In the genomic region with DNA sequence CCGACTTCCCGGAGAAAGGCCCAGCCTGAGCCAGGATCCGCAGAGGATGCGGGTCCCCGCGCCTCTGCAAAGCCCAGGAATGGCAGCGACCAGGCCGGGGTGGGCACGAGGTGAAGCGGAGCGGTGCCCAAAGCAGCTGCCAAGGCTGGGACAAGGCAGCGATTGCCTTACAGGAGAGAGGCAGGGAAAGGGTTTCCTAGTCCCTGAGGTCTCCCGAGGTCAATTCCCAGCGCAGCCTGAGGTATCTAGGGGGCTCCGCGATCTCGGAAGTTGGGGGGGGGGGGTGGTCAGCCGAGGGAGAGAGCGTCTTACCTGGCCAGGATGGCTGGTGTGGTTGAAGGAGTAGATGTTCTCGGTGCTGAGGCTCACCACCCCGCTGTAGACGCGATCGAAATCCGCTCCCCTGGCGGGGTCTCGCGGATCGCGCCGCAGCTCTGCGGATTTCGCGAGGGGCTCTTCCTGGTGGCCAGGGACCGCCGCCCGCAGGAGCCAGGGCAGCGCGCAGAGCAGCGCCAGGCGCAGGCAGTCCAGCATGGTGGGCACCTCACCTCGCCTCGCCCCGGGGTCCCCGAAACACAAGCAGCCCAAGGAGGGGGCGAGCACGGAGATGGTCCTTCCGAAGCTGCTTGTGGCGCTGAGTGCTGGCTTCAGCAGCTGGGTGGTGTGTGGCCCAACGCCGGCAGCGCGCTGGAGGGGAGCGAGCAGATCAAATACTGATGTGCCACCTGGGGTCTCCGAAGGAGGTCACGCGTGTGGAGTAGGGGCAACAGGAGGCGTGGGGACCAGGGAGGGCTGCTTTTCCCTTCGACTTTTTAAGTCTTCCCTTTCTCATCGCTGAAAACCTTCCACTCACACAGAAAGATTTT, we compare ENCODE assay signal across 8 mouse cellular contexts. TPM values are rescaled to one million over a fixed set of nuclear protein-coding genes. Genes with fewer than 3 reads are reported as not detected.
A peak's percentile ranks its signal among the peaks of the same experiment; 100 is the strongest.
DNase-seq lines count a peak whose midpoint lies in the region; ATAC-seq and TF ChIP-seq lines count a peak whose summit lies in the region.

No protein-coding gene starts in this region.

- H3K9me3 ChIP-seq in ES-Bruce4 (replicated peaks; ENCODE audit: control insufficient read depth, insufficient read depth, low read length, poor library complexity, severe bottlenecking): no peaks in the 10 kb centered on the region; the same call in 1 of the 2 replicates
- 0 out of 2 replicates have a peak, but pooled peaks cover 2% of the 10 kb centered on the region for H3K9me3 ChIP-seq in heart, embryonic 11.5 days (replicated peaks; ENCODE audit: control insufficient read depth, low read length)
- no peaks in the 10 kb centered on the region for H3K9me3 ChIP-seq in lung, embryonic 16.5 days (ENCODE audit: control insufficient read depth, low read length)

- peak overlapping the region; percentile 19 for H3K9ac ChIP-seq in ES-Bruce4 (ENCODE audit: low read depth, poor library complexity, severe bottlenecking)
- peak overlapping the region; percentile 69 for H3K9ac ChIP-seq in heart, embryonic 11.5 days (ENCODE audit: low read depth, low read length)
- peak overlapping the region; percentile 67 for H3K9ac ChIP-seq in lung, embryonic 16.5 days (ENCODE audit: low read length)

- H3K27me3 ChIP-seq in ES-Bruce4 (ENCODE audit: control insufficient read depth, insufficient read depth, low read length, poor library complexity, severe bottlenecking): peaks cover 14% of the 10 kb centered on the region
- H3K27me3 ChIP-seq in heart, embryonic 11.5 days (ENCODE audit: control insufficient read depth, insufficient read depth, low read length): peaks cover 32% of the 10 kb centered on the region
- H3K27me3 ChIP-seq in lung, embryonic 16.5 days (ENCODE audit: control insufficient read depth, insufficient read depth, low read depth, low read length): peaks cover 5% of the 10 kb centered on the region

- H3K27ac ChIP-seq in ES-Bruce4 (ENCODE audit: insufficient read depth, low read length): no peak overlapping the region
- no peak overlapping the region for H3K27ac ChIP-seq in heart, embryonic 11.5 days (ENCODE audit: low read depth, low read length)
- H3K27ac ChIP-seq in lung, embryonic 16.5 days (ENCODE audit: low read length): no peak overlapping the region

- under 1% methylated on average over 58 of the region's 60 CpGs for WGBS in heart, embryonic 11.5 days (ENCODE audit: insufficient replicate concordance)
- WGBS in lung, embryonic 16.5 days: under 1% methylated on average over 59 of the region's 60 CpGs

- peak overlapping the region; percentile 62 for H3K4me3 ChIP-seq in ES-Bruce4 (ENCODE audit: low read depth, low read length)
- peak overlapping the region; percentile 66 for H3K4me3 ChIP-seq in heart, embryonic 11.5 days (ENCODE audit: low read depth, low read length)
- peak overlapping the region; percentile 65 for H3K4me3 ChIP-seq in lung, embryonic 16.5 days (ENCODE audit: low read length)

- no peak for TF ChIP-seq CTCF in ES-Bruce4 (IDR thresholded peaks at IDR 0.05; ENCODE audit: low read depth, low read length)

- H3K4me2 ChIP-seq in heart, embryonic 11.5 days: peak overlapping the region; percentile 99
- H3K4me2 ChIP-seq in lung, embryonic 16.5 days (ENCODE audit: low read depth, low read length): peak overlapping the region; percentile 99

- TF ChIP-seq POLR2A in ES-Bruce4 (IDR thresholded peaks at IDR 0.05; ENCODE audit: insufficient read depth, low read length): no peak

- ATAC-seq in heart, embryonic 11.5 days (replicated peaks; ENCODE audit: insufficient number of reproducible peaks, low FRiP score, low TSS enrichment): no peak
- ATAC-seq in lung, embryonic 16.5 days (ENCODE audit: low read depth): peak; percentile 62

- H3K36me3 ChIP-seq in ES-Bruce4 (ENCODE audit: control insufficient read depth, insufficient read depth, low read length, poor library complexity, severe bottlenecking): no peaks in the 10 kb centered on the region
- no peaks in the 10 kb centered on the region for H3K36me3 ChIP-seq in heart, embryonic 11.5 days (ENCODE audit: control insufficient read depth, insufficient read depth, low read length)
- no peaks in the 10 kb centered on the region for H3K36me3 ChIP-seq in lung, embryonic 16.5 days (ENCODE audit: control insufficient read depth, insufficient read depth, low read length)

- no peaks in the 10 kb centered on the region for H3K4me1 ChIP-seq in ES-Bruce4 (ENCODE audit: control insufficient read depth, insufficient read depth, low read length)
- no peaks in the 10 kb centered on the region for H3K4me1 ChIP-seq in heart, embryonic 11.5 days (ENCODE audit: control insufficient read depth, insufficient read depth, low read length)
- H3K4me1 ChIP-seq in lung, embryonic 16.5 days (replicated peaks; ENCODE audit: control insufficient read depth, insufficient read depth, low read length): 0 out of 2 replicates have a peak, but pooled peaks cover 2% of the 10 kb centered on the region

- TF ChIP-seq EP300 in ES-Bruce4 (IDR thresholded peaks at IDR 0.05; ENCODE audit: insufficient read depth, low read depth, low read length): no peak

- peak; percentile 51 for DNase-seq in CD4-positive helper T cell, adult 2 months (ENCODE audit: low read depth, low spot score)
- peak; percentile 70 to 75 for DNase-seq in cerebellum, postnatal 25 days
- DNase-seq in kidney, postnatal 14 days: peak; percentile 11
- DNase-seq in right cerebral cortex, adult 18-20 months: peak; percentile 20
- no peak for DNase-seq in T-cell, adult 2 months (ENCODE audit: low spot score)

RNA-seq across cellular contexts. Expression of gene Sidt1, which starts 0.8 kb away (rescaled TPM):
- not detected in 2 replicates for polyA plus RNA-seq in ES-Bruce4 (2011; ENCODE audit: insufficient read depth, insufficient read length, low read depth, missing spikeins)
- not detected in 2 replicates for polyA plus RNA-seq in heart, embryonic 11.5 days (2014; fragmentation: Nextera tagmentation; extraction: Ambion mirVana)
- 0.25 and 0.41 TPM in 2 replicates for polyA plus RNA-seq in lung, embryonic 16.5 days (2015; fragmentation: Nextera tagmentation; extraction: Ambion mirVana)

RNA-seq across cellular contexts. Expression of gene Spice1, which starts 14.7 kb away (rescaled TPM):
- 56.9 and 60.9 TPM in 2 replicates for polyA plus RNA-seq in ES-Bruce4 (2011; ENCODE audit: insufficient read depth, insufficient read length, low read depth, missing spikeins)
- polyA plus RNA-seq in heart, embryonic 11.5 days (2014; fragmentation: Nextera tagmentation; extraction: Ambion mirVana): 19.9 and 20.4 TPM in 2 replicates
- polyA plus RNA-seq in lung, embryonic 16.5 days (2015; fragmentation: Nextera tagmentation; extraction: Ambion mirVana): 38.1 and 41.1 TPM in 2 replicates

Comparison
In these comparisons a context has a peak if more than half of its experiments do, and no peak if none do; other contexts are left out.
1. H3K9ac ChIP-seq: peak in every context shown above with its lines; median percentile 69 in heart, embryonic 11.5 days; 67 in lung, embryonic 16.5 days; 19 in ES-Bruce4.